Mouse (Mus musculus): Measurements from ENCODE around the gene Maea. TPM values are rescaled to one million over a fixed set of nuclear protein-coding genes. Genes with fewer than 3 reads are reported as not detected.

The Maea gene
- polyA plus RNA-seq, 1 experiment from 2014 or later: 117 TPM

GRCm38 (mm10) chr5:33420313-33420712 is 85.0 kb downstream of the Maea start:
- Histone ChIP-seq H3K4me1 (no peaks in the 10 kb centered on the region), H3K27ac (no peak overlapping the region), H3K36me3 (no peaks in the 10 kb centered on the region), H3K9ac (no peak overlapping the region), H3K4me2 (no peak overlapping the region), H3K27me3 (replicated peaks) (no peaks in the 10 kb centered on the region), H3K9me3 (no peaks in the 10 kb centered on the region), H3K4me3 (replicated peaks) (no peak overlapping the region)
- WGBS: 60% methylated on average over 3 of the region's 3 CpGs
- no peak for ATAC-seq (ENCODE audit: insufficient read depth, low FRiP score, low read depth)

Other genes with a start within 250 kb of the Maea start
- gene Slc5a1, start 231.3 kb upstream of the Maea start, polyA plus RNA-seq (2015; fragmentation: Nextera tagmentation; extraction: Ambion mirVana): 11.9 and 12.5 TPM in 2 replicates
- gene Spon2, start 117.1 kb upstream of the Maea start, polyA plus RNA-seq (2015; fragmentation: Nextera tagmentation; extraction: Ambion mirVana): 38.2 and 41.8 TPM in 2 replicates
- gene Ctbp1, start 60.5 kb upstream of the Maea start, polyA plus RNA-seq (2015; fragmentation: Nextera tagmentation; extraction: Ambion mirVana): 298 and 323 TPM in 2 replicates
- gene Uvssa, start 43.0 kb downstream of the Maea start, polyA plus RNA-seq (2015; fragmentation: Nextera tagmentation; extraction: Ambion mirVana): 8.7 and 9.6 TPM in 2 replicates
- gene Nkx1-1, start 98.5 kb downstream of the Maea start, polyA plus RNA-seq (2015; fragmentation: Nextera tagmentation; extraction: Ambion mirVana): not detected in 2 replicates